ENCODE assay signal across 8 mouse cellular contexts in genomic region chr17:31570321-31570925, GRCm38 (mm10). TPM values are rescaled to one million over a fixed set of nuclear protein-coding genes. Genes with fewer than 3 reads are reported as not detected.
DNase-seq lines count a peak whose midpoint lies in the region; ATAC-seq and TF ChIP-seq lines count a peak whose summit lies in the region.

No protein-coding gene starts in this region.

- no peak overlapping the region for H3K27ac ChIP-seq in midbrain, embryonic 11.5 days (ENCODE audit: low read depth, low read length)
- no peak overlapping the region for H3K27ac ChIP-seq in midbrain, embryonic 16.5 days (ENCODE audit: low read length)

- peaks cover 28% of the 10 kb centered on the region for H3K4me1 ChIP-seq in midbrain, embryonic 11.5 days (ENCODE audit: control insufficient read depth, insufficient read depth, low read length)
- peaks cover 40% of the 10 kb centered on the region for H3K4me1 ChIP-seq in midbrain, embryonic 16.5 days (ENCODE audit: control insufficient read depth, insufficient read depth, low read length)
- peaks cover 17% of the 10 kb centered on the region for H3K4me1 ChIP-seq in lung, adult 2 months (ENCODE audit: control insufficient read depth, insufficient read depth, low read length)

- no peaks in the 10 kb centered on the region for H3K9me3 ChIP-seq in midbrain, embryonic 11.5 days (ENCODE audit: control insufficient read depth, low read length)
- H3K9me3 ChIP-seq in midbrain, embryonic 16.5 days (replicated peaks; ENCODE audit: control insufficient read depth, low read length, poor library complexity, severe bottlenecking), result no peaks in the 10 kb centered on the region

- no peak for TF ChIP-seq POLR2A in brain, embryonic 14.5 days (IDR thresholded peaks at IDR 0.05; ENCODE audit: borderline replicate concordance, extremely low read depth, insufficient read depth, insufficient read length, poor library complexity, severe bottlenecking)
- no peak for TF ChIP-seq POLR2A in lung, adult 2 months (IDR thresholded peaks at IDR 0.05; ENCODE audit: borderline replicate concordance, extremely low read depth, low read depth, low read length)

- peak; percentile 80; the same call in 1 of the 2 replicates for ATAC-seq in midbrain, embryonic 11.5 days (ENCODE audit: low FRiP score)
- ATAC-seq in midbrain, embryonic 16.5 days, result no peak

- intact Hi-C loops in gastrocnemius, postnatal 36 days (cut with DNase I), result no loop called here

- no peak for TF ChIP-seq CTCF in brain, embryonic 14.5 days (IDR thresholded peaks at IDR 0.05; ENCODE audit: borderline replicate concordance, extremely low read depth, insufficient read depth, insufficient read length)
- TF ChIP-seq CTCF in lung, adult 2 months (IDR thresholded peaks at IDR 0.05; ENCODE audit: insufficient read depth, low read length), result no peak

- 91% methylated on average over 9 of the region's 9 CpGs for WGBS in midbrain, embryonic 11.5 days
- WGBS in midbrain, embryonic 16.5 days, result 89% methylated on average over 9 of the region's 9 CpGs
- WGBS in large intestine, adult 2 months, result 66% methylated on average over 9 of the region's 9 CpGs
- WGBS in lung, adult 2 months, result 73% methylated on average over 9 of the region's 9 CpGs

- no peaks in the 10 kb centered on the region for H3K36me3 ChIP-seq in midbrain, embryonic 11.5 days (ENCODE audit: control insufficient read depth, insufficient read depth, low read length)
- H3K36me3 ChIP-seq in midbrain, embryonic 16.5 days (ENCODE audit: control insufficient read depth, insufficient read depth, low read length), result no peaks in the 10 kb centered on the region
- H3K36me3 ChIP-seq in splenic B cell, adult 2 months (ENCODE audit: control insufficient read depth, insufficient read depth, low read length, poor library complexity, severe bottlenecking), result no peaks in the 10 kb centered on the region

- H3K4me2 ChIP-seq in midbrain, embryonic 11.5 days, result no peak overlapping the region
- no peak overlapping the region for H3K4me2 ChIP-seq in midbrain, embryonic 16.5 days (ENCODE audit: low read length)

- no peak overlapping the region for H3K9ac ChIP-seq in midbrain, embryonic 11.5 days (ENCODE audit: low read length)
- H3K9ac ChIP-seq in midbrain, embryonic 16.5 days (ENCODE audit: low read depth, low read length), result no peak overlapping the region

- no peaks in the 10 kb centered on the region for H3K27me3 ChIP-seq in midbrain, embryonic 11.5 days (ENCODE audit: control insufficient read depth, insufficient read depth, low read length)
- no peaks in the 10 kb centered on the region for H3K27me3 ChIP-seq in midbrain, embryonic 16.5 days (ENCODE audit: control insufficient read depth, insufficient read depth, low read depth, low read length)
- H3K27me3 ChIP-seq in splenic B cell, adult 2 months (ENCODE audit: control insufficient read depth, insufficient read depth, low read length, poor library complexity, severe bottlenecking), result peaks cover 2% of the 10 kb centered on the region; the same call in 1 of the 2 replicates

- peak; percentile 30 for DNase-seq in gastrocnemius, adult 18-20 months (ENCODE audit: low spot score)
- no peak for DNase-seq in gastrocnemius, postnatal 36 days
- DNase-seq in midbrain, embryonic 11.5 days (ENCODE audit: low spot score, missing footprints), result peak; percentile 83
- DNase-seq in brain, embryonic 14.5 days (ENCODE audit: low read depth), result peak; percentile 50
- peak; percentile 45 for DNase-seq in large intestine, adult 2 months (ENCODE audit: low read depth, low spot score)
- peak; percentile 64 for DNase-seq in splenic B cell, adult 2 months (ENCODE audit: low read depth, low spot score)
- no peak for DNase-seq in lung, adult 2 months

- no peak overlapping the region for H3K4me3 ChIP-seq in midbrain, embryonic 11.5 days (ENCODE audit: low read depth, low read length)
- H3K4me3 ChIP-seq in midbrain, embryonic 16.5 days (ENCODE audit: low read depth, low read length), result no peak overlapping the region
- no peak overlapping the region for H3K4me3 ChIP-seq in lung, adult 2 months (replicated peaks; ENCODE audit: extremely low read depth, low read depth, low read length)

RNA-seq across cellular contexts. Expression of gene Pknox1, which starts 5.9 kb away (rescaled TPM):
- 10 to 100 TPM in 1 of 2 experiments, 1 to 10 TPM in 1; 5.8 to 11.4 TPM for total RNA-seq in gastrocnemius, adult 18-20 months (2021)
- total RNA-seq in gastrocnemius, postnatal 36 days (2021), result 1 to 10 TPM; 6.0 to 7.2 TPM
- 22.4 and 22.7 TPM in 2 replicates for polyA plus RNA-seq in midbrain, embryonic 11.5 days (2014; fragmentation: Nextera tagmentation; extraction: Ambion mirVana)
- polyA plus RNA-seq in midbrain, embryonic 16.5 days (2015; fragmentation: Nextera tagmentation; extraction: Ambion mirVana), result 18.8 and 25.0 TPM in 2 replicates
- 32.2 and 36.8 TPM in 2 replicates for polyA plus RNA-seq in brain, embryonic 14.5 days (2012; rRNA removed)
- polyA plus RNA-seq in large intestine, adult 2 months (2012; rRNA removed), result 11.6 and 21.1 TPM in 2 replicates
- 22.9 and 26.8 TPM in 2 replicates for polyA plus RNA-seq in lung, adult 2 months (2012; rRNA removed)

RNA-seq across cellular contexts. Expression of gene Ndufv3, which starts 50.5 kb away (rescaled TPM):
- total RNA-seq in gastrocnemius, adult 18-20 months (2021), result 100 to 1,000 TPM; 469 to 480 TPM
- 100 to 1,000 TPM; 439 to 467 TPM for total RNA-seq in gastrocnemius, postnatal 36 days (2021)
- 239 and 249 TPM in 2 replicates for polyA plus RNA-seq in midbrain, embryonic 11.5 days (2014; fragmentation: Nextera tagmentation; extraction: Ambion mirVana)
- polyA plus RNA-seq in midbrain, embryonic 16.5 days (2015; fragmentation: Nextera tagmentation; extraction: Ambion mirVana), result 400 and 424 TPM in 2 replicates
- polyA plus RNA-seq in brain, embryonic 14.5 days (2012; rRNA removed), result 150 and 186 TPM in 2 replicates
- 257 and 281 TPM in 2 replicates for polyA plus RNA-seq in large intestine, adult 2 months (2012; rRNA removed)
- 79.5 and 101 TPM in 2 replicates for polyA plus RNA-seq in lung, adult 2 months (2012; rRNA removed)

RNA-seq across cellular contexts. Expression of gene Wdr4, which starts 50.6 kb away (rescaled TPM):
- 1 to 10 TPM; 4.6 to 7.5 TPM for total RNA-seq in gastrocnemius, adult 18-20 months (2021)
- 1 to 10 TPM; 5.0 to 5.3 TPM for total RNA-seq in gastrocnemius, postnatal 36 days (2021)
- polyA plus RNA-seq in midbrain, embryonic 11.5 days (2014; fragmentation: Nextera tagmentation; extraction: Ambion mirVana), result 35.4 and 39.4 TPM in 2 replicates
- polyA plus RNA-seq in midbrain, embryonic 16.5 days (2015; fragmentation: Nextera tagmentation; extraction: Ambion mirVana), result 38.5 and 43.7 TPM in 2 replicates
- polyA plus RNA-seq in brain, embryonic 14.5 days (2012; rRNA removed), result 40.9 and 50.4 TPM in 2 replicates
- 20.7 and 22.7 TPM in 2 replicates for polyA plus RNA-seq in large intestine, adult 2 months (2012; rRNA removed)
- 20.1 and 20.6 TPM in 2 replicates for polyA plus RNA-seq in lung, adult 2 months (2012; rRNA removed)

Comparison
In these comparisons a context has a peak if more than half of its experiments do, and no peak if none do; other contexts are left out.
1. DNase-seq: peak in gastrocnemius, adult 18-20 months (single experiment), midbrain, embryonic 11.5 days (single experiment), brain, embryonic 14.5 days (single experiment), large intestine, adult 2 months (single experiment) and splenic B cell, adult 2 months (single experiment); none in gastrocnemius, postnatal 36 days (0 of 2) and lung, adult 2 months (single experiment).